Mouse (Mus musculus) neutrophil, adult 5-6 weeks (primary cell): ENCODE measurements around the gene Olfr954. TPM values are rescaled to one million over a fixed set of nuclear protein-coding genes. Genes with fewer than 3 reads are reported as not detected.

ENCODE experiments used
- ATAC-seq: fragments of 151-379, 151-347 bp; 2 replicates; pipeline ENCODE4 v1.8.0; 2017; ENCODE audit warnings: mild to moderate bottlenecking, moderate TSS enrichment; ENCODE audit not compliant: insufficient number of reproducible peaks, poor library complexity, low FRiP score, severe bottlenecking; ENCODE audit errors: extremely low read depth
- total RNA-seq: library from RNA; stranded (forward); fragments of 200-1000 nt; gene quantifications from 2 replicates; pipeline ENCODE4 v1.2.3, GENCODE M21; 2017

Olfr954 gene
- not detected in 2 replicates for total RNA-seq

DNA sequence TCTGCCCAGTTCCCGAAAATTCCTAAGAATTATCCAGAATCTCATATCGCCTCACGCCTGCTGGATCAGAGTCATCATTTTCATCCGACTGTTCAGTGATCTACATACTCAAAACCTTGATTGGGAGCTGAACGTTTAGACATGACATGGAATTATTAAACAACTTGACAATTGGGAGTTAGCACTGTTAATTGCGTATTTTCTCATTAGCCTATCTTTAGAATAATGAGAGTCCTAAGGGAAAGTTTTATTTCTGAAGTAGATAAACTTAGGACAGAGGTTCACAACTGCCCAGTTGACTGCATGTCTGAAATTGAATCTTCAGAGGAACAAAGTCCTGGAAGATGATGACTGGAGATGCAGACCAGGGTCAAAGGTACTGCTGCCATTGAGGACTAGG lies at the start of gene Olfr954:
Gene Olfr954 (plus strand): TSS at position 301 of the 400 bp plus-strand sequence.
- no peak for ATAC-seq

- no peak for ATAC-seq
Measured at GRCm38 (mm10) chr9:39427048-39427447, 29.5 kb upstream of the Olfr954 start, which contains the start of gene Olfr952. TSS of gene Olfr952 (minus strand) at chr9:39427148.

GRCm38 (mm10) chr9:39471844-39472243 lies 15.3 kb downstream of the Olfr954 start, which contains the start of gene Olfr955:
TSS of gene Olfr955 (minus strand) at chr9:39471944.
- no peak for ATAC-seq

DNA sequence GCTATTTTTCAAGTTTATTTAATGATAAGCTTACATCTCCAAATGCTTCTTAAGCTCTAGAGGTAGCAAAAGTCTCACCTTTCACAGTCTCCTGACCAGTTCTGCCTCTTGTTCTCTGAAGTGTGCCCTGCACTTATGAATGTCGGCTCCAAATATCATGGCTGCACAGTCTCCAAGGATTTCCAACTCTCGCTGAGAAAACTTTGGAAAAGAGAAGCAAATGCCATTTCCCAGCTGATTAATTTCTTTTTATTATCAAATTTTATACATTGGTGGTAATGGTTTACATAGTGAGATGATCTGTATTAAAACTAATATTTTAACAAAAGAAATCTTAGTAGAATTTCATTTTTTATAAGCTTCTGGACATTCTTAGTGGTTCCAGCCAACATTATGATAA lies 37.4 kb downstream of the Olfr954 start, which contains the start of gene Olfr44:
Gene Olfr44 (minus strand): TSS at position 101 of the 400 bp plus-strand sequence.
- no peak for ATAC-seq

GRCm38 (mm10) chr9:39508998-39509397 lies 52.5 kb downstream of the Olfr954 start:
- no peak for ATAC-seq

- ATAC-seq = no peak
Measured at GRCm38 (mm10) chr9:39509412-39509811, 52.9 kb downstream of the Olfr954 start.

Other genes with a start within 250 kb of the Olfr954 start
- not detected in 2 replicates for gene Olfr1537, start 206.7 kb upstream of the Olfr954 start, total RNA-seq
- gene Olfr945, start 179.9 kb upstream of the Olfr954 start, total RNA-seq = 0.23 TPM in 1 of 2 replicates, not detected in the other
- gene Olfr948, start 130.7 kb upstream of the Olfr954 start, total RNA-seq = not detected in 2 replicates
- gene Olfr951, start 69.3 kb upstream of the Olfr954 start, total RNA-seq = not detected in 2 replicates
- not detected in 2 replicates for gene Olfr952, start 29.6 kb upstream of the Olfr954 start, total RNA-seq
- not detected in 2 replicates for gene Olfr955, start 15.2 kb downstream of the Olfr954 start, total RNA-seq
- 0.12 TPM in 1 of 2 replicates, not detected in the other for gene Olfr44, start 37.3 kb downstream of the Olfr954 start, total RNA-seq
- not detected in 2 replicates for gene Olfr957, start 59.1 kb downstream of the Olfr954 start, total RNA-seq
- gene Olfr958, start 97.4 kb downstream of the Olfr954 start, total RNA-seq = not detected in 2 replicates
- 0.12 TPM in 1 of 2 replicates, not detected in the other for gene Olfr959, start 118.9 kb downstream of the Olfr954 start, total RNA-seq
- gene AW551984, start 147.7 kb downstream of the Olfr954 start, total RNA-seq = not detected in 2 replicates
- not detected in 2 replicates for gene Olfr148, start 154.0 kb downstream of the Olfr954 start, total RNA-seq
- not detected in 2 replicates for gene Olfr960, start 164.7 kb downstream of the Olfr954 start, total RNA-seq
- not detected in 2 replicates for gene Olfr961, start 188.4 kb downstream of the Olfr954 start, total RNA-seq
- not detected in 2 replicates for gene Olfr963, start 210.5 kb downstream of the Olfr954 start, total RNA-seq